Mouse (Mus musculus) hindbrain, embryonic 14.5 days (tissue): ENCODE results near the gene Siglec1. TPM values are rescaled to one million over a fixed set of nuclear protein-coding genes. Genes with fewer than 3 reads are reported as not detected.

Source experiments
- ATAC-seq: fragments of 200-750 bp; cut with Nextera tagmentation; 2 replicates; pipeline ENCODE4 v1.8.0; 2017; ENCODE audit warnings: moderate number of reproducible peaks, mild to moderate bottlenecking, moderate TSS enrichment, moderate library complexity; ENCODE audit not compliant: low FRiP score
- DNase-seq: peaks from one replicate; pipeline ENCODE4 v3.0.0-alpha.2; 2015; ENCODE audit warnings: low spot score
- H3K27ac ChIP-seq: fragments of 300-500 bp; sonication (generic); 2 replicates; pipeline ENCODE4 v1.5.1; 2014; ENCODE audit warnings: mild to moderate bottlenecking, moderate library complexity
- H3K27me3 ChIP-seq: fragments of 300-500 bp; sonication (generic); 2 replicates; pipeline ENCODE4 v1.6.1; 2014; ENCODE audit warnings: mild to moderate bottlenecking, low read length, mixed read lengths; ENCODE audit not compliant: control insufficient read depth, insufficient read depth
- H3K36me3 ChIP-seq: fragments of 300-500 bp; sonication (generic); replicated peaks from 2 replicates; pipeline ENCODE4 v1.6.1; 2014; ENCODE audit not compliant: control insufficient read depth, insufficient read depth
- H3K4me1 ChIP-seq: fragments of 300-500 bp; sonication (generic); replicated peaks from 2 replicates; pipeline ENCODE4 v1.6.1; 2014; ENCODE audit warnings: antibody characterized with exemption, low read length, mixed read lengths; ENCODE audit not compliant: control insufficient read depth, insufficient read depth
- H3K4me2 ChIP-seq: fragments of 300-500 bp; sonication (generic); replicated peaks from 2 replicates; pipeline ENCODE4 v1.6.1; 2014; ENCODE audit warnings: mild to moderate bottlenecking, moderate library complexity
- H3K4me3 ChIP-seq: fragments of 300-500 bp; sonication (generic); replicated peaks from 2 replicates; pipeline ENCODE4 v1.5.1; 2014; ENCODE audit warnings: mild to moderate bottlenecking, low read length
- H3K9ac ChIP-seq: fragments of 300-500 bp; sonication (generic); 2 replicates; pipeline ENCODE4 v1.6.1; 2014
- H3K9me3 ChIP-seq: fragments of 300-500 bp; sonication (generic); 2 replicates; pipeline ENCODE4 v1.6.1; 2016; ENCODE audit warnings: low read length; ENCODE audit not compliant: control insufficient read depth
- WGBS: fragments of 180-500 bp; shearing (Covaris S2); extraction: QIAGEN DNeasy Blood & Tissue Kit; methylation state at CpG from one replicate; pipeline ENCODE4 v1.1.7; 2014; 5-methylcytosine and 5-hydroxymethylcytosine counted together
- polyA plus RNA-seq: library from polyadenylated mRNA; unstranded; fragments of >200 nt; fragmentation: Nextera tagmentation; extraction: Ambion mirVana; gene quantifications from 2 replicates; pipeline ENCODE4 v1.2.1, GENCODE M21; 2014

Gene Siglec1
- polyA plus RNA-seq, 1 experiment from 2014 or later: 0.39 TPM

GRCm38 (mm10) chr2:131128636-131129157, 42.1 kb upstream of the Siglec1 start:
- ATAC-seq (no peak), DNase-seq (no peak)
- Histone ChIP-seq H3K27ac (no peak overlapping the region), H3K9me3 (no peaks in the 10 kb centered on the region), H3K4me2 (peak overlapping the region; percentile 63; the same call in 1 of the 2 replicates), H3K27me3 (no peaks in the 10 kb centered on the region; the same call in 1 of the 2 replicates), H3K36me3 (no peaks in the 10 kb centered on the region), H3K4me3 (no peak overlapping the region), H3K4me1 (0 out of 2 replicates have a peak, but pooled peaks cover 8% of the 10 kb centered on the region), H3K9ac (no peak overlapping the region)
- WGBS: 89% methylated on average over 3 of the region's 3 CpGs

- WGBS: 91% methylated on average over 5 of the region's 5 CpGs
Measured at GRCm38 (mm10) chr2:131128211-131128610, 41.6 kb upstream of the Siglec1 start.

DNA sequence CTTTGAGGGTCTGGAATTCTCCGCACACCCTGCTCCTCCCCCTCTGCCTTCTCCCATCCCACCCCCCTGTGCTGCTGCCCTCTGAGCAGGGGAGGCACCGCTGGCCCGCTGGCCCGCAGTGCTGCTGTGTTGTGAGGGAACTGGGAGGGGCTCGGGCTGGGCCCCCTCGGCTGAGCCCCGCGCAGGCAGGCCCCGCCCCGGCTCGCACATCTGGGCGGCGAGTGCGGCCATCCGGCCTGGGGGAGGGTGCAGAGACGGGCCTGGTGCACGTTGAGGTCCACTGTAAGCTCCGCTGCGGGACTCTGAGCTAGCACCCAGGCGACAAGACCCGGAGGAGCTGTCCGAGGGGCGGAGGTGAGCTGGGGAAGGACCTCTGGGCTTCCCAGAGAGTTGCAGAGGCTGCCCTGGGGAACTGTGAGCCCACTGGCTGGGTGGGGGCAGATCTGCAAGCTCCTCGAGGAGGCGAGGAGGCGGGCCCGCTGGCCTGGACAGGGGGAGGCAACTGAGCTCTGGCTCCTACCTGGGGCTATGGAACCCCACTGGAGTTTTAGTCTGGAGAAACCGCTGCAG, 40.7 kb upstream of the Siglec1 start, which contains the start of gene Hspa12b:
Hspa12b (plus strand) TSS at position 120 of the 570 bp plus-strand sequence.
- Histone ChIP-seq H3K4me1 (0 out of 2 replicates have a peak, but pooled peaks cover 8% of the 10 kb centered on the region), H3K9me3 (no peaks in the 10 kb centered on the region), H3K4me3 (peak within 1 kb of the TSS; percentile 37), H3K36me3 (no peaks in the 10 kb centered on the region), H3K27me3 (no peaks in the 10 kb centered on the region; the same call in 1 of the 2 replicates), H3K9ac (peak within 1 kb of the TSS; percentile 58), H3K27ac (no peak within 1 kb of the TSS), H3K4me2 (peak within 1 kb of the TSS; percentile 63)
- 2% methylated on average over 28 of the region's 28 CpGs for WGBS
- DNase-seq (no peak), ATAC-seq (peak; percentile 68; the same call in 1 of the 2 replicates)

More at GRCm38 (mm10) chr2:131128211-131128610, 41.6 kb upstream of the Siglec1 start:
- ATAC-seq (no peak), DNase-seq (no peak)
- H3K36me3 ChIP-seq: no peaks in the 10 kb centered on the region
- no peak overlapping the region for H3K27ac ChIP-seq
- H3K9me3 ChIP-seq: no peaks in the 10 kb centered on the region
- no peak overlapping the region for H3K4me3 ChIP-seq
- peak overlapping the region; percentile 63 for H3K4me2 ChIP-seq
- H3K4me1 ChIP-seq: 0 out of 2 replicates have a peak, but pooled peaks cover 8% of the 10 kb centered on the region
- H3K27me3 ChIP-seq: no peaks in the 10 kb centered on the region; the same call in 1 of the 2 replicates
- H3K9ac ChIP-seq: no peak overlapping the region

- H3K4me2 ChIP-seq: peak overlapping the region; percentile 63
- no peak overlapping the region for H3K27ac ChIP-seq
- no peaks in the 10 kb centered on the region; the same call in 1 of the 2 replicates for H3K27me3 ChIP-seq
- ATAC-seq (no peak), DNase-seq (no peak)
- no peak overlapping the region; the same call in 1 of the 2 replicates for H3K4me3 ChIP-seq
- H3K9me3 ChIP-seq: no peaks in the 10 kb centered on the region
- H3K36me3 ChIP-seq: no peaks in the 10 kb centered on the region
- 42% methylated on average over 9 of the region's 9 CpGs for WGBS
- H3K4me1 ChIP-seq: 0 out of 2 replicates have a peak, but pooled peaks cover 8% of the 10 kb centered on the region
- 0 out of 2 replicates have a peak overlapping the region, but pooled peaks have one; percentile 58 for H3K9ac ChIP-seq
Measured at GRCm38 (mm10) chr2:131125964-131126815, 39.6 kb upstream of the Siglec1 start.

DNA sequence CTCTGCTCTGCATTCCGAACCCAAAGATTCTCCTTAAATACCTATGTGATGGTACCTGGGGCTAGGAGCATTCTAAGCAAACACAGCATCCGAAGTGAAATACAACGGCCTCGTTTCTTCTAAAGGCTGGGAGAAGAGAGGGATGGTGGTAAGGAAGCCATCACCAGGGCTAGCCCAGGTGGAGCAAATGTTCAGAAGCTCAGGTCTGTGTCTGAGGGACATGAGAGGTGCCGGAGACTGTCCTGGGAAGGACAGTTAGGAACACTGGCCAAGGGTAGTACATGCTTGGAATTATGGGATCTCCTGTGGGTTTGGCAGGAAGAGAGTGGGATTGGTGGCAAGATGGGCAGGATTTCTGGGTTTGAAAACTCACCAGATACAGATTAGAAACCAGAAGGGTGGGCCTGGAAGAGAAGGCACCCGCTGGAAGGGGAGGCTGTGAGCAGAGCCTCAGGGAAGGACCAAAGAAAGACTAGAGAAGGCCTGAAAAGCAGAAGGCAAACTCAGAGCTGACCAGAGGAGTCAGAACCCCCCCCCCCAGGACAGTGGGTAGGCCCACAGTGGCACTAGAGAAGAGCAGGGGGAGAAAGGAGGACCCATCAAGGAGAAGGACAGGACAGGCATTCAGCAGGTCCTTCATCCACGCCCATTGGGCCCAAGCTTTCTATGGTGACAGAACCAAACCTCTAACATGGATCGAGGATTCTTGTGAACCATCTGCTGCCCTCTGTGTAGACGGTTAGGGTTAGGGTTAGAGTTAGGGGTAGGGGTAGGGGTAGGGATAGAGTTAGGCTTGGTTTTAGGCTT, 38.8 kb upstream of the Siglec1 start:
- no peak overlapping the region for H3K27ac ChIP-seq
- H3K4me2 ChIP-seq: no peak overlapping the region
- H3K9me3 ChIP-seq: no peaks in the 10 kb centered on the region
- no peaks in the 10 kb centered on the region for H3K36me3 ChIP-seq
- DNase-seq (no peak), ATAC-seq (no peak)
- no peak overlapping the region for H3K4me3 ChIP-seq
- no peak overlapping the region for H3K9ac ChIP-seq
- WGBS: 93% methylated on average over 9 of the region's 9 CpGs
- H3K27me3 ChIP-seq: no peaks in the 10 kb centered on the region; the same call in 1 of the 2 replicates
- H3K4me1 ChIP-seq: 0 out of 2 replicates have a peak, but pooled peaks cover 8% of the 10 kb centered on the region

- Histone ChIP-seq H3K4me3 (no peak overlapping the region), H3K36me3 (no peaks in the 10 kb centered on the region), H3K9me3 (no peaks in the 10 kb centered on the region), H3K4me1 (0 out of 2 replicates have a peak, but pooled peaks cover 8% of the 10 kb centered on the region), H3K27ac (no peak overlapping the region), H3K27me3 (no peaks in the 10 kb centered on the region; the same call in 1 of the 2 replicates), H3K9ac (no peak overlapping the region), H3K4me2 (no peak overlapping the region)
- ATAC-seq: no peak
- DNase-seq: no peak
- WGBS: 79% methylated on average over 3 of the region's 3 CpGs
Measured at GRCm38 (mm10) chr2:131124166-131124565, 37.6 kb upstream of the Siglec1 start.

DNA sequence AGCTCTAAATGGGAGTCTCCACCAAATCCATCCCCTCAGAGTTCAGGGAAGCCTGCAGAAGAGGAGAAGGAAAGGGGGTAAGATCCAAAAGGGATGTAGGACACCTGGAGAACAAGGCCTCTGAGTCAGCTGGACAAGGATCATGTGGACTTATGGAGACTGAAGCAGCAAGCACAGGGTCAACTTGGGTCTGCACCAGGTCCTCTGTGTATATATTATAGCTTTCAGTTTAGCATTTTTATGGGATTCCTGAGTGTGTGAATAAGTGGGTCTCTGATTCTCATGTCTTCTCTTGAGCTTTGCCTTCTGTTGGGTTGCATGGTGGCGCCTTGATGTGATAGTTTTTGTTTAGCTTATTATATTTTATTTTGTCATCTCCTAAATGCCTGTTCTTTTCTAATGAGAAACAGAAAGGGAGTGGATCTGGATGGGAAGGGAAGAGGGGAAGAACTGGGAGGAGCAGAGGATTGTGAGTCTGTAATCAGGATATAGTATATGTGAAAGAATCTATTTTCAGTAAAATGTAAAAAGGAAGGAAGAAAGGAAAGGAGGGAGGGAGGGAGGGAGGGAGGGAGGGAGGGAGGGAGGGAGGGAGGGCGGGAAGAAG, 32.5 kb upstream of the Siglec1 start:
- 93% methylated on average over 2 of the region's 2 CpGs for WGBS
- Histone ChIP-seq H3K9me3 (no peaks in the 10 kb centered on the region), H3K27ac (no peak overlapping the region), H3K27me3 (no peaks in the 10 kb centered on the region), H3K4me2 (no peak overlapping the region), H3K4me1 (no peaks in the 10 kb centered on the region), H3K9ac (no peak overlapping the region), H3K4me3 (no peak overlapping the region), H3K36me3 (no peaks in the 10 kb centered on the region)
- DNase-seq (no peak), ATAC-seq (no peak)

DNA sequence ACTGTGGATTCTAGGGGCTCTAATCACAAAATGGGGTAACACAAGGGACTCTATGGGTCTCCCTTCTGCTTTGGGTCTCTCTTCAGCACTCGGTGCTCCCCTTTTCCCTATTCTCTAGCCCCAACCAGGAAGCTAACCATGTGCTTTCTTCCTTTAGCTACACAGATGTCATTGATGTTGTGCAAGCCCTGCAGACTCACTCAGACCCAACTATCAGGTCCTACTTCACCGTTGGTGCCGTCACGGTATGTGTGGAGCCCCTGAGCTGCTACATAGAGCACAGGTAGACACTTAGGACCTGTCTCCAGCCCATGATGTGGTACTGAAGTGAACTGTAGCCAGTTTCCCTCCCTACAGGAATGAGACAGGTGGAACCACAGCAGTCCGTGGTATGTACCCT, 19.4 kb upstream of the Siglec1 start:
- Histone ChIP-seq H3K9ac (no peak overlapping the region), H3K9me3 (no peaks in the 10 kb centered on the region), H3K36me3 (no peaks in the 10 kb centered on the region), H3K4me2 (no peak overlapping the region), H3K4me3 (no peak overlapping the region), H3K27me3 (no peaks in the 10 kb centered on the region), H3K27ac (no peak overlapping the region), H3K4me1 (no peaks in the 10 kb centered on the region)
- WGBS: 92% methylated on average over 5 of the region's 5 CpGs
- DNase-seq (no peak), ATAC-seq (no peak)
